Mouse (Mus musculus): Measurements from ENCODE around the gene C1ra.

DNA sequence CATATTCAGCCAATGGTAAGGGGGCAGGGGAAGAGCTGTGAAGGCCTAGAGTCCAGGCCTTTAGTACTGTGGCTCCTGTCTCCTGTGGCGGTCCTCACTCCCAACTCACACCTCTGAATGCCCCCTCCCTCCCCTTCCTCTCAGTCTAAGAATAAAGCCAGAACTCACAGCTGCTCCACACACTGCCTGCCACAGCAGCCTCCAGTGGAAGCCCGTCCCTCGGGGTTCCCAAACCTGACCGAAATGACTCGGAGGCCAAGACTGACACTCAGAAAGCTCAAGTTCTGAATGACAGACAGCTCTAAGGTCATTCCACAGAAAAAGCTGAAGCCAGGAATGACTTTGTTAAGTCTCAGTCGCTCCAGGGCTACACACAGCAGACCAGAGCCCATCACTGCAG is 46.5 kb upstream of the C1ra start:
- TF ChIP-seq CTCF (IDR thresholded peaks at IDR 0.05; ENCODE audit: extremely low read depth, insufficient read depth, insufficient read length, insufficient replicate concordance): no peak
- no peak for TF ChIP-seq POLR2A (IDR thresholded peaks at IDR 0.05; ENCODE audit: low read depth, low read length)

Data from spleen, adult 2 months (tissue).